Mouse (Mus musculus): Measurements from ENCODE around the gene Ccn5. TPM values are rescaled to one million over a fixed set of nuclear protein-coding genes. Genes with fewer than 3 reads are reported as not detected.

Gene Ccn5
- polyA plus RNA-seq (2015; fragmentation: Nextera tagmentation; extraction: Ambion mirVana): 0.32 TPM in 1 of 2 replicates, not detected in the other

DNA sequence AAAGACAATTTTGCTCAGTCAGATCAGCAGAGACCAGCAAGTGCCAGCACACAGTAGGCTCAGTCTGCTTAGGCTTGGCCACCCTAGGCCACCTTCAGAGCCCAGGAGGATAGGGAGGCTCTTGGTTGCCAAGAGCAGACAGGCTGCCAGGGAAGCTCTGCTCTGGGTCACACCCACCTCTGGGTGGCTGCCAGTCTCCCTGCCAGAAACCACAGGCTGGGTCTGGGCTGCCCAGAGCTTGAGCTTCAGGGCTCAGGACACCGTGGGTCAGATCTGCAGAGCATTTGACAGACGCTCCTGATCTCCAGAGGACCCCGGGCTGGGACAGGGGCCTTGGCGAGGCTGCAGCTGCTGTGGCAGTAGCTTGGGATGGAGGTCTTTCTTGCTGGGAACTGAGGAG lies at the start of gene Ccn5:
Gene Ccn5, plus strand, starts transcription at position 255 of the 400 bp plus-strand sequence.
- no peak for ATAC-seq (ENCODE audit: low read depth)
- WGBS: 69% methylated on average over 4 of the region's 4 CpGs

DNA sequence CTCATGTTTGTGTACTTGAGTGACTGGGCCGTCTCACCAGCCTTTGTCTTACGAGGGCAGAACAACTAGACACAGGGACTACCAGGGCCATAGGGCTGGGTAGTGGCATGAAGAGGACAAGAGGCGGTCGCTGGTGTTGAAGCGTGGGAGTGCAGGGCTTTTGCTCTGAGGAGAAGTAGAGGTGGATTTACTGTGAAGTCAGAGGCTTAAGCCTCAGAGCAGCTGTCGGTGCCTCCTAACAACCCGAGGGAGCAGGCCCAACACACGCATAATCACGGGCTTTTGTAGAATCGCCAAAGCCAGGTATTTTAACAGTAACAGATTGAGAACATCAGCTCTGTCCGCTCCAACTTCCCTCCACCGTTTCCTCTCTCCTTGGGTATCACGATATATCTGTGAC lies 44.0 kb upstream of the Ccn5 start:
- H3K27ac ChIP-seq (replicated peaks): no peak overlapping the region
- whole genome bisulfite sequencing: 21% methylated on average over 13 of the region's 13 CpGs
- no peak overlapping the region for H3K4me2 ChIP-seq
- H3K9me3 ChIP-seq: no peaks in the 10 kb centered on the region
- H3K9ac ChIP-seq: no peak overlapping the region
- H3K27me3 ChIP-seq: no peaks in the 10 kb centered on the region
- H3K4me3 ChIP-seq: no peak overlapping the region
- H3K4me1 ChIP-seq (replicated peaks): no peaks in the 10 kb centered on the region
- no peaks in the 10 kb centered on the region for H3K36me3 ChIP-seq
- ATAC-seq (ENCODE audit: low read depth): no peak

More for the DNA sequence above, at the start of gene Ccn5:
- Histone ChIP-seq H3K4me3 (no peak within 1 kb of the TSS), H3K36me3 (no peaks in the 10 kb centered on the region), H3K27ac (replicated peaks) (no peak within 1 kb of the TSS), H3K4me2 (no peak within 1 kb of the TSS), H3K9me3 (no peaks in the 10 kb centered on the region), H3K27me3 (no peaks in the 10 kb centered on the region), H3K9ac (no peak within 1 kb of the TSS), H3K4me1 (replicated peaks) (no peaks in the 10 kb centered on the region)

GRCm38 (mm10) chr2:163777061-163777460 lies 43.6 kb upstream of the Ccn5 start:
- no peak overlapping the region for H3K4me2 ChIP-seq
- no peaks in the 10 kb centered on the region for H3K36me3 ChIP-seq
- H3K9me3 ChIP-seq: no peaks in the 10 kb centered on the region
- no peaks in the 10 kb centered on the region for H3K27me3 ChIP-seq
- H3K9ac ChIP-seq: no peak overlapping the region
- no peak overlapping the region for H3K4me3 ChIP-seq
- ATAC-seq (ENCODE audit: low read depth): no peak
- whole genome bisulfite sequencing: 0% methylated on average over 2 of the region's 2 CpGs
- H3K27ac ChIP-seq (replicated peaks): no peak overlapping the region
- H3K4me1 ChIP-seq (replicated peaks): no peaks in the 10 kb centered on the region

- Histone ChIP-seq H3K4me1 (replicated peaks) (no peaks in the 10 kb centered on the region), H3K9ac (no peak overlapping the region), H3K27me3 (no peaks in the 10 kb centered on the region), H3K27ac (replicated peaks) (no peak overlapping the region), H3K4me2 (no peak overlapping the region), H3K36me3 (no peaks in the 10 kb centered on the region), H3K9me3 (no peaks in the 10 kb centered on the region), H3K4me3 (no peak overlapping the region)
- WGBS: 56% methylated on average over 4 of the region's 4 CpGs
- no peak for ATAC-seq (ENCODE audit: low read depth)
Observed at GRCm38 (mm10) chr2:163778896-163779295, 41.8 kb upstream of the Ccn5 start.

DNA sequence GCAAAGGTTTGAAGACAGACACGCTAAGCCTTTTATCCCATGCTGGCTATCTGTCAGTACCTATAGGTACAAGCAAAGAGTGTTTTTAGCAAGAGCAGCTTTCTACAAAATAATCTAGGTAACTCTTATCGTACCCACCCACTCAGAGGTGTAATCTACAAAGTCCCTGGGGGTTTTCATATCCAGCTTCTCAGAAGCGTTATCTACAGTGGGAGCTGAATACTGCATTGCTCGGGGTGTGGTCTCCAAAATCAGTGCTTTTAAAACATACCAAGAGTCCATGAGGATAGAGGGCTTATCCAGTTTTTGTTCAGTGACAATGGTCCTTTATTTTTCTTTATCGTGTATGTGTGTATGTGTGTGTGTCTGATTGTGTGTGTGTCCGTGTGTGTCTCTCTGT lies 37.3 kb upstream of the Ccn5 start:
- Histone ChIP-seq H3K36me3 (no peaks in the 10 kb centered on the region), H3K27me3 (no peaks in the 10 kb centered on the region), H3K4me2 (no peak overlapping the region), H3K9ac (no peak overlapping the region), H3K4me3 (no peak overlapping the region), H3K27ac (replicated peaks) (no peak overlapping the region), H3K4me1 (replicated peaks) (no peaks in the 10 kb centered on the region), H3K9me3 (no peaks in the 10 kb centered on the region)
- no peak for ATAC-seq (ENCODE audit: low read depth)
- WGBS: 85% methylated on average over 6 of the region's 6 CpGs

DNA sequence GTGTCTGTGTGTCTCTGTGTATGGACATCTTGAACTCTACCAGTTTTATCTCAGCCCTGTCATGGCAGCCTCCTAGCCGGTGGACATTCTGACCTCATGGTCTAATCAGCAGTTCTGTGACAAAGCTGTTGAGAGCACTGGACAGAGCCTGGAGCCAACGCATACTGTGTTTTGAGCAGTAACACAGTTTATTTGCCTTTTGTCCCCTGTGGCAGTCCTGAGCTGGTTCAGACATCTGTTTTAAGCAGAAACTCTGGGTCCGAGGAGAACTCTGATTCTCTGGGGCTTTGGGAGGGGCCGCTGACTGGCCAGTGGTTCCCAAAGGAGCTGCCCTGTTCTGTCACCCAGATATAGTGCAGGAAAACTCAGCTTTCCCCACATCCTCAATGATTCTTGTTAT lies 36.8 kb upstream of the Ccn5 start:
- Histone ChIP-seq H3K9ac (no peak overlapping the region), H3K4me1 (replicated peaks) (no peaks in the 10 kb centered on the region), H3K4me2 (no peak overlapping the region), H3K27me3 (no peaks in the 10 kb centered on the region), H3K27ac (replicated peaks) (no peak overlapping the region), H3K36me3 (no peaks in the 10 kb centered on the region), H3K9me3 (no peaks in the 10 kb centered on the region), H3K4me3 (no peak overlapping the region)
- WGBS: 77% methylated on average over 4 of the region's 4 CpGs
- no peak for ATAC-seq (ENCODE audit: low read depth)

DNA sequence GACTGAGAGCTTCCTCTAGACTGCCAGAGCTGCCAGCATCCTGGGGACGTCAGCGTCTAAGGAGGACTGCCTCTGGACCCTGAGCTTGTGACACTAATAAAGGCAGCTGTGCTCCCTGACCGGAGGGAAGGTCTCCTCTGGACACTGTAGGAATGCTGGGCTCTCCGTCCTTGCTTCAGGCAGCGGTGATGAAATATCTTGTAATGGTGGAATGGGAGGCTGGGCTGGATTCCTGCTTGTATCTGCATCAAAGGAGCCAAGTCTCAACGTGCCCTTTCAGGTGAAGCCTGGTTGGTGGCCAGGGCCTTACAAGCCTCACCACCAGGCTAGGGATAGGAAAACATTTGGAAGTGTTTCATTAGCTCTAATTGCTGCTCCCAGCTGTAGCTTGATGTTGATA lies 33.6 kb upstream of the Ccn5 start:
- no peak for ATAC-seq (ENCODE audit: low read depth)
- WGBS: 89% methylated on average over 6 of the region's 6 CpGs

GRCm38 (mm10) chr2:163787709-163788108 lies 33.0 kb upstream of the Ccn5 start:
- WGBS: 45% methylated on average over 3 of the region's 3 CpGs
- Histone ChIP-seq H3K4me2 (no peak overlapping the region), H3K4me1 (replicated peaks) (no peaks in the 10 kb centered on the region), H3K4me3 (no peak overlapping the region), H3K9me3 (no peaks in the 10 kb centered on the region), H3K27ac (replicated peaks) (no peak overlapping the region), H3K36me3 (no peaks in the 10 kb centered on the region), H3K27me3 (no peaks in the 10 kb centered on the region), H3K9ac (no peak overlapping the region)
- peak; percentile 65; the same call in 1 of the 2 replicates for ATAC-seq (ENCODE audit: low read depth)

More for the DNA sequence above, 33.6 kb upstream of the Ccn5 start:
- Histone ChIP-seq H3K4me1 (replicated peaks) (no peaks in the 10 kb centered on the region), H3K9me3 (no peaks in the 10 kb centered on the region), H3K27ac (replicated peaks) (no peak overlapping the region), H3K27me3 (no peaks in the 10 kb centered on the region), H3K4me3 (no peak overlapping the region), H3K4me2 (no peak overlapping the region), H3K9ac (no peak overlapping the region), H3K36me3 (no peaks in the 10 kb centered on the region)

GRCm38 (mm10) chr2:163788484-163788883 lies 32.2 kb upstream of the Ccn5 start:
- no peak overlapping the region for H3K4me2 ChIP-seq
- no peaks in the 10 kb centered on the region for H3K9me3 ChIP-seq
- H3K4me3 ChIP-seq: no peak overlapping the region
- H3K27ac ChIP-seq (replicated peaks): no peak overlapping the region
- H3K27me3 ChIP-seq: no peaks in the 10 kb centered on the region
- H3K36me3 ChIP-seq: no peaks in the 10 kb centered on the region
- no peak for ATAC-seq (ENCODE audit: low read depth)
- H3K4me1 ChIP-seq (replicated peaks): no peaks in the 10 kb centered on the region
- no peak overlapping the region for H3K9ac ChIP-seq
- 74% methylated on average over 4 of the region's 4 CpGs for WGBS

- H3K4me2 ChIP-seq: no peak overlapping the region
- H3K9ac ChIP-seq: no peak overlapping the region
- WGBS: 80% methylated on average over 7 of the region's 7 CpGs
- no peaks in the 10 kb centered on the region for H3K36me3 ChIP-seq
- no peak for ATAC-seq (ENCODE audit: low read depth)
- H3K27ac ChIP-seq (replicated peaks): no peak overlapping the region
- H3K9me3 ChIP-seq: no peaks in the 10 kb centered on the region
- no peaks in the 10 kb centered on the region for H3K27me3 ChIP-seq
- peaks cover 6% of the 10 kb centered on the region; the same call in 1 of the 2 replicates for H3K4me1 ChIP-seq (replicated peaks)
- no peak overlapping the region for H3K4me3 ChIP-seq
Observed at GRCm38 (mm10) chr2:163798411-163798810, 22.2 kb upstream of the Ccn5 start.

GRCm38 (mm10) chr2:163800832-163801231 lies 19.8 kb upstream of the Ccn5 start:
- Histone ChIP-seq H3K27me3 (no peaks in the 10 kb centered on the region), H3K4me1 (replicated peaks) (peaks cover 6% of the 10 kb centered on the region; the same call in 1 of the 2 replicates), H3K27ac (replicated peaks) (no peak overlapping the region), H3K4me3 (no peak overlapping the region), H3K9me3 (no peaks in the 10 kb centered on the region), H3K4me2 (no peak overlapping the region), H3K9ac (no peak overlapping the region), H3K36me3 (no peaks in the 10 kb centered on the region)
- WGBS: 33% methylated on average over 3 of the region's 3 CpGs
- no peak for ATAC-seq (ENCODE audit: low read depth)

DNA sequence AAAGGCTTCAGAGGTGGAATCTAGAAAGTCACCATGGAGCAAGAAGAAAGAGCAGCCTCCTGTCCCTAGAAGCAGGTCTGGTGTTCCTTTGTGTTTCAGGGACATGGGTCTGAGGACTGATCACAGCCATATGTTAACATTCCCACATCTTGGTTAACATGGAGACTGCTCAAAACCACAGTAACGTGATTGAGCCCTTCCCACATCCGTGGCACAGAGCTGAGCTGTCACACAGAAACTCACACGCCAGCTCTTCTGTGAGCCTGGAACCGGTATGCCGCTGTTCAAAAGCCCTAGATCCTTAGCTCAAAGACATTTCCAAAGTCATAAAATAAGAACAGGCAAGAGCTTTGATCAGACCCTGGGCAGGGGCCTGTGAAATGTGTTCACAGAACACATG lies 19.3 kb upstream of the Ccn5 start:
- peaks cover 6% of the 10 kb centered on the region; the same call in 1 of the 2 replicates for H3K4me1 ChIP-seq (replicated peaks)
- no peaks in the 10 kb centered on the region for H3K9me3 ChIP-seq
- H3K4me2 ChIP-seq: no peak overlapping the region
- H3K36me3 ChIP-seq: no peaks in the 10 kb centered on the region
- WGBS: 83% methylated on average over 5 of the region's 5 CpGs
- no peak overlapping the region for H3K9ac ChIP-seq
- no peak for ATAC-seq (ENCODE audit: low read depth)
- H3K27ac ChIP-seq (replicated peaks): no peak overlapping the region
- no peaks in the 10 kb centered on the region for H3K27me3 ChIP-seq
- H3K4me3 ChIP-seq: no peak overlapping the region

DNA sequence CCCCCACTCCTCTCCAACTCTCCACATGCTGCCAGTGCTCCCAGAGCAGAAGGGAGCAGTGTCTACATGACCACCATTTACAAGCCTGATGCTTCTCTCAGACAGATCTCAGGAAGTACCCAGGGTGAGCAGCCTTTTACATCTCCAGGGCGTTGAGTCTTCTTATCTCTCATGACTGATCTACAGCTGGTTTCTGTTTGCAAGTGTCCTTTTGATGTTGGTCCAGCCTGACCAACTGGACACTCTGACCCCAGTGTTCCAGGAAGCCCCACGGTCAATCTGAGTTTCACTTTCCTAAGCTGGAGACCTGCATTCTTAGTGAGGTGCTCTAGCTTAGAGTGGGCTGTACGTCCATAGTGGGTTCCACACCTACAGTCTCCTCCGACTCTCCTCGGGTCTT lies 16.8 kb upstream of the Ccn5 start:
- Histone ChIP-seq H3K27ac (replicated peaks) (no peak overlapping the region), H3K36me3 (no peaks in the 10 kb centered on the region), H3K4me1 (replicated peaks) (peaks cover 6% of the 10 kb centered on the region; the same call in 1 of the 2 replicates), H3K27me3 (no peaks in the 10 kb centered on the region), H3K9ac (no peak overlapping the region), H3K9me3 (no peaks in the 10 kb centered on the region), H3K4me2 (no peak overlapping the region), H3K4me3 (no peak overlapping the region)
- 78% methylated on average over 5 of the region's 5 CpGs for WGBS
- no peak for ATAC-seq (ENCODE audit: low read depth)

Measured in neural tube, embryonic 13.5 days (tissue).